Mouse (Mus musculus) gastrocnemius, postnatal 36 days (tissue): ENCODE results near the gene Ppp1r9a. TPM values are rescaled to one million over a fixed set of nuclear protein-coding genes. Genes with fewer than 3 reads are reported as not detected.

Source experiments
- DNase-seq, 2 experiments: peaks; one replicate each; pipeline ENCODE4 v3.0.0; 2022
- intact Hi-C: fragments of 180-260 bp; cut with DNase I; formaldehyde crosslinking; loops from one replicate; pipeline ENCODE4 v1.15.1; 2025
- total RNA-seq, 2 experiments: library from RNA; stranded (reverse); gene quantifications; 2 replicates each; pipeline ENCODE4 v1.2.3; 2021

The Ppp1r9a gene
- total RNA-seq, 2 experiments from 2014 or later = 2.8 to 3.0 TPM

- intact Hi-C loops = no loop called here
- no peak for DNase-seq
Measured at GRCm38 (mm10) chr6:5095365-5095973, 192.8 kb downstream of the Ppp1r9a start.

GRCm38 (mm10) chr6:5097309-5097708 is 194.6 kb downstream of the Ppp1r9a start:
- DNase-seq = no peak
- intact Hi-C loops = no loop called here

- DNase-seq = no peak
- intact Hi-C loops = no loop called here
Measured at GRCm38 (mm10) chr6:5099282-5099681, 196.6 kb downstream of the Ppp1r9a start.

GRCm38 (mm10) chr6:5099842-5100241 is 197.1 kb downstream of the Ppp1r9a start:
- no peak for DNase-seq
- intact Hi-C loops = loop anchor here (10.0 kb wide), 1 partner anchor 695 kb away; no protein-coding TSS in a partner anchor

- intact Hi-C loops = loop anchor here (10.0 kb wide), 1 partner anchor 696 kb away; no protein-coding TSS in a partner anchor
- no peak for DNase-seq
Measured at GRCm38 (mm10) chr6:5100347-5100746, 197.6 kb downstream of the Ppp1r9a start.

- intact Hi-C loops = loop anchor here (10.0 kb wide), 1 partner anchor 698 kb away; no protein-coding TSS in a partner anchor
- no peak for DNase-seq
Measured at GRCm38 (mm10) chr6:5102741-5103140, 200.0 kb downstream of the Ppp1r9a start.

GRCm38 (mm10) chr6:5103769-5104168 is 201.1 kb downstream of the Ppp1r9a start:
- no peak for DNase-seq
- intact Hi-C loops = loop anchor here (10.0 kb wide), 1 partner anchor 699 kb away; no protein-coding TSS in a partner anchor

GRCm38 (mm10) chr6:5104238-5104637 is 201.5 kb downstream of the Ppp1r9a start:
- DNase-seq = no peak
- intact Hi-C loops = loop anchor here (10.0 kb wide), 1 partner anchor 699 kb away; no protein-coding TSS in a partner anchor

GRCm38 (mm10) chr6:5108494-5108893 is 205.8 kb downstream of the Ppp1r9a start:
- intact Hi-C loops = loop anchor here (10.0 kb wide), 1 partner anchor 704 kb away; no protein-coding TSS in a partner anchor
- no peak for DNase-seq

- intact Hi-C loops = loop anchor here (5.0 to 10.0 kb wide), 3 partner anchors 272 to 705 kb away; partner anchors contain the start of gene Asb4
- peak; percentile 82 for DNase-seq
Measured at GRCm38 (mm10) chr6:5109925-5110714, 207.4 kb downstream of the Ppp1r9a start.

- no peak for DNase-seq
- intact Hi-C loops = loop anchor here (5.0 kb wide), 2 partner anchors 272 to 553 kb away; partner anchors contain the start of gene Asb4
Measured at GRCm38 (mm10) chr6:5110715-5111048, 208.0 kb downstream of the Ppp1r9a start.

GRCm38 (mm10) chr6:5113103-5113502 is 210.4 kb downstream of the Ppp1r9a start:
- no peak for DNase-seq
- intact Hi-C loops = loop anchor here (5.0 kb wide), 2 partner anchors 269 to 556 kb away; partner anchors contain the start of gene Asb4

GRCm38 (mm10) chr6:5113734-5114133 is 211.0 kb downstream of the Ppp1r9a start:
- no peak for DNase-seq
- intact Hi-C loops = loop anchor here (5.0 kb wide), 2 partner anchors 269 to 556 kb away; partner anchors contain the start of gene Asb4

- DNase-seq = no peak
- intact Hi-C loops = loop anchor here (5.0 kb wide), 2 partner anchors 267 to 558 kb away; partner anchors contain the start of gene Asb4
Measured at GRCm38 (mm10) chr6:5114857-5115256, 212.1 kb downstream of the Ppp1r9a start.

- intact Hi-C loops = no loop called here
- no peak for DNase-seq
Measured at GRCm38 (mm10) chr6:5119181-5119910, 216.6 kb downstream of the Ppp1r9a start.

GRCm38 (mm10) chr6:5120229-5120628 is 217.5 kb downstream of the Ppp1r9a start:
- intact Hi-C loops = no loop called here
- DNase-seq = no peak

GRCm38 (mm10) chr6:5129364-5130093 is 226.8 kb downstream of the Ppp1r9a start:
- intact Hi-C loops = no loop called here
- DNase-seq = no peak

- no peak for DNase-seq
- intact Hi-C loops = no loop called here
Measured at GRCm38 (mm10) chr6:5134986-5135385, 232.3 kb downstream of the Ppp1r9a start.

- DNase-seq = no peak
- intact Hi-C loops = no loop called here
Measured at GRCm38 (mm10) chr6:5136046-5136445, 233.3 kb downstream of the Ppp1r9a start.
